Mouse (Mus musculus) ES-E14 (cell line): Measurements from ENCODE around the gene Ccs.

ENCODE experiments used
- CHD2 ChIP-seq: IDR thresholded peaks from 2 replicates; pipeline ENCODE4 v1.6.1; 2014; ENCODE audit warnings: mild to moderate bottlenecking, low read depth, low read length, inconsistent platforms
- ZC3H11A ChIP-seq: IDR thresholded peaks from 2 replicates; pipeline ENCODE4 v1.6.1; 2012; ENCODE audit warnings: low read depth, mild to moderate bottlenecking, inconsistent platforms, low read length, borderline replicate concordance

DNA sequence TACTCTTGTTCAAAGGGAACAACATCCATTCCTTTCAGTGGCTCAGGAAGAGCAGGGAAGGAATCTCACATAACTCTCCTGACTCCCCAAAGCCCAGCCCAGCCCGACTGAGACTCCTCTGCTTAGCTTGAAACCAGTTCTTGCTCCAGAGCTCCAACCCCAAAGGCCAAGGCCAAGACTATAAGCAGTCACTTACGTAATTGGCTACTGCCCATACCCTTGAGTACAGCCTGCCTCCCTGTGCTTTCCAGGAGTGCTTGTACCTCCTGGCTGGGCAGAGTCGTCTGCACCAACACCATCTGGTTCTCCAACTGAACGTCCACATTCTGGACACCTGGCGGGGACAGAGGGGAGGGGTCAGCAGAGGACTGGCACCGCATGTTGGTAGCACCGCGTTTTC is 5.2 kb downstream of the Ccs start:
- TF ChIP-seq CHD2, result no peak
- TF ChIP-seq ZC3H11A, result no peak
